Comparison of ENCODE assay signal across 9 mouse cellular contexts in genomic region chr5:30482319-30482718, GRCm38 (mm10). TPM values are rescaled to one million over a fixed set of nuclear protein-coding genes. Genes with fewer than 3 reads are reported as not detected.
A peak's percentile ranks its signal among the peaks of the same experiment; 100 is the strongest.
DNase-seq lines count a peak whose midpoint lies in the region; ATAC-seq lines count a peak whose summit lies in the region.
"Had no signal": no experiment of that assay in that cellular context is flagged by ENCODE, and none has a peak within 500 bp of the region (broad histone marks: within the 10 kb centered on the region; RNA-seq: fewer than 3 reads in every experiment).

No protein-coding gene starts in this region.

- intact Hi-C loops in heart, postnatal 14 days (cut with DNase I) = loop anchor here (2.0 to 5.0 kb wide), 3 partner anchors 60 to 265 kb away; no protein-coding TSS in a partner anchor

- 0 out of 2 replicates have a peak, but pooled peaks have one; percentile 53 for ATAC-seq in erythroblast, adult 5-6 weeks (replicated peaks; ENCODE audit: low FRiP score, poor library complexity, severe bottlenecking)

- peak; percentile 64 for DNase-seq in MN1 (ENCODE audit: low spot score)
- DNase-seq in brain, adult 2 months (ENCODE audit: low read depth, low spot score) = peak; percentile 78
- peak; percentile 75 to 89 for DNase-seq in heart, postnatal 14 days
- DNase-seq in layer of hippocampus, adult 8-10 months (ENCODE audit: low spot score in 2 of 2) = peak; percentile 43 to 70
- DNase-seq in lung, postnatal 10 days = peak; percentile 90
- peak; percentile 67 to 79 for DNase-seq in right cerebral cortex, postnatal 10 days (ENCODE audit: low spot score in 2 of 2)
- DNase-seq in urinary bladder, postnatal 4 days (ENCODE audit: low spot score in 2 of 2) = peak; percentile 49 to 75
- DNase-seq: liver, embryonic 13.5 days had no signal

RNA-seq across cellular contexts. Expression of gene 1700001C02Rik, which starts 16.5 kb away (rescaled TPM):
- total RNA-seq in erythroblast, adult 5-6 weeks (2015; ENCODE audit: low replicate concordance) = not detected in 2 replicates
- total RNA-seq in erythroblast, adult 5-6 weeks (2017; ENCODE audit: low replicate concordance) = not detected in 2 replicates
- total RNA-seq in heart, postnatal 14 days (2021) = not detected
- total RNA-seq in layer of hippocampus, adult 8-10 months (2022) = 1 to 10 TPM in 1 of 4 experiments, under 1 TPM in 1, not detected in 2; 0.50 to 1.2 TPM

RNA-seq across cellular contexts. Expression of gene Otof, which starts 20.6 kb away (rescaled TPM):
- 0.21 TPM in 1 of 2 replicates, not detected in the other for total RNA-seq in erythroblast, adult 5-6 weeks (2015; ENCODE audit: low replicate concordance)
- not detected in 2 replicates for total RNA-seq in erythroblast, adult 5-6 weeks (2017; ENCODE audit: low replicate concordance)
- not detected for total RNA-seq in heart, postnatal 14 days (2021)
- 1 to 10 TPM; 3.3 to 4.4 (median 3.7) TPM for total RNA-seq in layer of hippocampus, adult 8-10 months (2022)

Comparison
In these comparisons a context has a peak if more than half of its experiments do, and no peak if none do; other contexts are left out.
1. Peak in every context shown above with its lines: DNase-seq and ATAC-seq.